In the genomic region with DNA sequence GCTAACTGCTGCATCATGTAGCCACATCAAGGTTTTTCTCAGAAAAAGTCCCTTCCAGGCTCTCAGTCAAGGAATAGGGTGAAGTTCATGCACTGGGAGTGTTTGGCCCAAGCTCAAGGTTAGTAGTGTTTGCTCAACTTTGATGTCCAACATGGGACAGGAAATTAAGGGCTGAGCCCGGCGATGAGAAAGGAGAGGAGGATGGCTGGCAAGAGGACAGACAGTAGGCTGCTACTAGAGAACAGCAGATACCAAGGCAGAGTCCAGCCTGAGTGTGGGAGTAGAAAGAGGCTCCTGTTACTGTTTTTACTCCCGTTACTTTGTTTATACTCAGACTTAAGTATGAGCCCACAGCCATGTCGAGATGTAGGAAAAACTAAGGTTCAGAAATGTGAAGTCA, we compare ENCODE assay signal across 8 mouse cellular contexts. TPM values are rescaled to one million over a fixed set of nuclear protein-coding genes. Genes with fewer than 3 reads are reported as not detected.
DNase-seq lines count a peak whose midpoint lies in the region; ATAC-seq and TF ChIP-seq lines count a peak whose summit lies in the region.

No protein-coding gene starts in this region.

- H3K9me3 ChIP-seq in heart, embryonic 15.5 days (replicated peaks), result no peaks in the 10 kb centered on the region
- H3K9me3 ChIP-seq in midbrain, embryonic 14.5 days (ENCODE audit: control insufficient read depth, low read length), result no peaks in the 10 kb centered on the region

- H3K27me3 ChIP-seq in heart, embryonic 15.5 days, result no peaks in the 10 kb centered on the region
- no peaks in the 10 kb centered on the region for H3K27me3 ChIP-seq in midbrain, embryonic 14.5 days (ENCODE audit: control insufficient read depth, insufficient read depth, low read length)

- no peak for TF ChIP-seq POLR2A in bone marrow, adult 2 months (IDR thresholded peaks at IDR 0.05; ENCODE audit: borderline replicate concordance, control insufficient read depth, low read depth, low read length)

- H3K4me2 ChIP-seq in heart, embryonic 15.5 days, result peak overlapping the region; percentile 72
- H3K4me2 ChIP-seq in midbrain, embryonic 14.5 days (ENCODE audit: low read length), result peak overlapping the region; percentile 54

- peak; percentile 79 for DNase-seq in ovary, adult 18-20 months (ENCODE audit: low spot score)
- DNase-seq in ovary, postnatal 10 days (ENCODE audit: low spot score), result no peak
- peak; percentile 23 to 40 for DNase-seq in kidney, postnatal 4 days
- no peak for DNase-seq in midbrain, embryonic 14.5 days

- TF ChIP-seq CTCF in bone marrow, adult 2 months (IDR thresholded peaks at IDR 0.05; ENCODE audit: control insufficient read depth, insufficient read depth, low read length), result no peak

- H3K4me3 ChIP-seq in bone marrow, adult 2 months (replicated peaks; ENCODE audit: control insufficient read depth, low read depth, low read length), result peak overlapping the region; percentile 86
- H3K4me3 ChIP-seq in heart, embryonic 15.5 days, result peak overlapping the region; percentile 88
- peak overlapping the region; percentile 45 for H3K4me3 ChIP-seq in midbrain, embryonic 14.5 days (replicated peaks; ENCODE audit: low read depth, low read length)

- H3K9ac ChIP-seq in heart, embryonic 15.5 days, result peak overlapping the region; percentile 74; the same call in 1 of the 2 replicates
- no peak overlapping the region; the same call in 1 of the 2 replicates for H3K9ac ChIP-seq in midbrain, embryonic 14.5 days (replicated peaks; ENCODE audit: low read length)

- WGBS in bone marrow, adult 2 months, result 9% methylated on average over 4 of the region's 4 CpGs
- WGBS in heart, embryonic 15.5 days, result 7% methylated on average over 4 of the region's 4 CpGs
- WGBS in midbrain, embryonic 14.5 days, result 46% methylated on average over 4 of the region's 4 CpGs

- H3K4me1 ChIP-seq in bone marrow, adult 2 months (ENCODE audit: control insufficient read depth, insufficient read depth, low read length), result no peaks in the 10 kb centered on the region; the same call in 1 of the 2 replicates
- H3K4me1 ChIP-seq in heart, embryonic 15.5 days (replicated peaks), result peaks cover 12% of the 10 kb centered on the region
- peaks cover 3% of the 10 kb centered on the region for H3K4me1 ChIP-seq in midbrain, embryonic 14.5 days (ENCODE audit: control insufficient read depth, insufficient read depth, low read length)

- H3K36me3 ChIP-seq in heart, embryonic 15.5 days, result peaks cover 15% of the 10 kb centered on the region; the same call in 1 of the 2 replicates
- peaks cover 14% of the 10 kb centered on the region for H3K36me3 ChIP-seq in midbrain, embryonic 14.5 days (ENCODE audit: control insufficient read depth, insufficient read depth, low read length)

- peak overlapping the region; percentile 79 for H3K27ac ChIP-seq in bone marrow, adult 2 months (ENCODE audit: control insufficient read depth, insufficient read depth, low read depth, low read length, poor library complexity)
- H3K27ac ChIP-seq in heart, embryonic 15.5 days, result peak overlapping the region; percentile 85
- no peak overlapping the region for H3K27ac ChIP-seq in midbrain, embryonic 14.5 days (replicated peaks; ENCODE audit: low read depth, low read length)

- ATAC-seq in heart, embryonic 15.5 days (replicated peaks; ENCODE audit: insufficient number of reproducible peaks, insufficient read depth, low FRiP score, low read depth), result no peak
- ATAC-seq in midbrain, embryonic 14.5 days (ENCODE audit: low FRiP score, low TSS enrichment), result no peak
- no peak for ATAC-seq in granulocyte monocyte progenitor cell, adult 5-6 weeks (replicated peaks; ENCODE audit: poor library complexity, severe bottlenecking)
- no peak for ATAC-seq in megakaryocyte-erythroid progenitor cell, adult 5-6 weeks (replicated peaks; ENCODE audit: low FRiP score, low TSS enrichment, poor library complexity, severe bottlenecking)

RNA-seq across cellular contexts. Expression of gene Prdx3, which starts 0.9 kb away (rescaled TPM):
- 72.6 and 93.5 TPM in 2 replicates for polyA plus RNA-seq in bone marrow, adult 2 months (2011; ENCODE audit: insufficient read depth, insufficient read length, low replicate concordance, missing spikeins)
- 165 and 188 TPM in 2 replicates for polyA plus RNA-seq in heart, embryonic 15.5 days (2015; fragmentation: Nextera tagmentation; extraction: Ambion mirVana)
- 105 and 107 TPM in 2 replicates for polyA plus RNA-seq in midbrain, embryonic 14.5 days (2014; fragmentation: Nextera tagmentation; extraction: Ambion mirVana)
- total RNA-seq in granulocyte monocyte progenitor cell, adult 5-6 weeks (2014; fragmentation: Nextera tagmentation), result 98.9 and 99.6 TPM in 2 replicates
- 89.8 and 96.0 TPM in 2 replicates for total RNA-seq in granulocyte monocyte progenitor cell, adult 5-6 weeks (2017)
- total RNA-seq in megakaryocyte-erythroid progenitor cell, adult 5-6 weeks (2014; fragmentation: Nextera tagmentation), result 200 and 207 TPM in 2 replicates
- 228 and 245 TPM in 2 replicates for total RNA-seq in megakaryocyte-erythroid progenitor cell, adult 5-6 weeks (2017)

RNA-seq across cellular contexts. Expression of gene Sfxn4, which starts 12.2 kb away (rescaled TPM):
- polyA plus RNA-seq in bone marrow, adult 2 months (2011; ENCODE audit: insufficient read depth, insufficient read length, low replicate concordance, missing spikeins), result 6.5 and 9.7 TPM in 2 replicates
- 6.8 and 7.2 TPM in 2 replicates for polyA plus RNA-seq in heart, embryonic 15.5 days (2015; fragmentation: Nextera tagmentation; extraction: Ambion mirVana)
- polyA plus RNA-seq in midbrain, embryonic 14.5 days (2014; fragmentation: Nextera tagmentation; extraction: Ambion mirVana), result 10.8 and 12.9 TPM in 2 replicates
- total RNA-seq in granulocyte monocyte progenitor cell, adult 5-6 weeks (2014; fragmentation: Nextera tagmentation), result 2.6 and 4.4 TPM in 2 replicates
- total RNA-seq in granulocyte monocyte progenitor cell, adult 5-6 weeks (2017), result 2.6 and 2.8 TPM in 2 replicates
- 2.4 and 3.2 TPM in 2 replicates for total RNA-seq in megakaryocyte-erythroid progenitor cell, adult 5-6 weeks (2014; fragmentation: Nextera tagmentation)
- 2.8 and 4.2 TPM in 2 replicates for total RNA-seq in megakaryocyte-erythroid progenitor cell, adult 5-6 weeks (2017)

RNA-seq across cellular contexts. Expression of gene Grk5, which starts 16.0 kb away (rescaled TPM):
- polyA plus RNA-seq in bone marrow, adult 2 months (2011; ENCODE audit: insufficient read depth, insufficient read length, low replicate concordance, missing spikeins), result 1.8 and 7.2 TPM in 2 replicates
- polyA plus RNA-seq in heart, embryonic 15.5 days (2015; fragmentation: Nextera tagmentation; extraction: Ambion mirVana), result 3.2 and 3.4 TPM in 2 replicates
- polyA plus RNA-seq in midbrain, embryonic 14.5 days (2014; fragmentation: Nextera tagmentation; extraction: Ambion mirVana), result 3.6 and 3.7 TPM in 2 replicates
- total RNA-seq in granulocyte monocyte progenitor cell, adult 5-6 weeks (2014; fragmentation: Nextera tagmentation), result 0.52 and 4.0 TPM in 2 replicates
- total RNA-seq in granulocyte monocyte progenitor cell, adult 5-6 weeks (2017), result 0.65 and 1.1 TPM in 2 replicates
- 1.4 and 1.9 TPM in 2 replicates for total RNA-seq in megakaryocyte-erythroid progenitor cell, adult 5-6 weeks (2014; fragmentation: Nextera tagmentation)
- 2.1 and 4.0 TPM in 2 replicates for total RNA-seq in megakaryocyte-erythroid progenitor cell, adult 5-6 weeks (2017)

Comparison
In these comparisons a context has a peak if more than half of its experiments do, and no peak if none do; other contexts are left out.
1. DNase-seq: peak in ovary, adult 18-20 months (single experiment) and kidney, postnatal 4 days (2 of 2); none in ovary, postnatal 10 days (single experiment) and midbrain, embryonic 14.5 days (single experiment).
2. Peak in every context shown above with its lines, with median percentiles within 50 percentile points of each other: H3K4me3 ChIP-seq.